Mouse (Mus musculus): ENCODE data around the gene Ldlrad1. TPM values are rescaled to one million over a fixed set of nuclear protein-coding genes. Genes with fewer than 3 reads are reported as not detected.

Gene Ldlrad1
- total RNA-seq, 2 experiments from 2014 or later, result not detected

DNA sequence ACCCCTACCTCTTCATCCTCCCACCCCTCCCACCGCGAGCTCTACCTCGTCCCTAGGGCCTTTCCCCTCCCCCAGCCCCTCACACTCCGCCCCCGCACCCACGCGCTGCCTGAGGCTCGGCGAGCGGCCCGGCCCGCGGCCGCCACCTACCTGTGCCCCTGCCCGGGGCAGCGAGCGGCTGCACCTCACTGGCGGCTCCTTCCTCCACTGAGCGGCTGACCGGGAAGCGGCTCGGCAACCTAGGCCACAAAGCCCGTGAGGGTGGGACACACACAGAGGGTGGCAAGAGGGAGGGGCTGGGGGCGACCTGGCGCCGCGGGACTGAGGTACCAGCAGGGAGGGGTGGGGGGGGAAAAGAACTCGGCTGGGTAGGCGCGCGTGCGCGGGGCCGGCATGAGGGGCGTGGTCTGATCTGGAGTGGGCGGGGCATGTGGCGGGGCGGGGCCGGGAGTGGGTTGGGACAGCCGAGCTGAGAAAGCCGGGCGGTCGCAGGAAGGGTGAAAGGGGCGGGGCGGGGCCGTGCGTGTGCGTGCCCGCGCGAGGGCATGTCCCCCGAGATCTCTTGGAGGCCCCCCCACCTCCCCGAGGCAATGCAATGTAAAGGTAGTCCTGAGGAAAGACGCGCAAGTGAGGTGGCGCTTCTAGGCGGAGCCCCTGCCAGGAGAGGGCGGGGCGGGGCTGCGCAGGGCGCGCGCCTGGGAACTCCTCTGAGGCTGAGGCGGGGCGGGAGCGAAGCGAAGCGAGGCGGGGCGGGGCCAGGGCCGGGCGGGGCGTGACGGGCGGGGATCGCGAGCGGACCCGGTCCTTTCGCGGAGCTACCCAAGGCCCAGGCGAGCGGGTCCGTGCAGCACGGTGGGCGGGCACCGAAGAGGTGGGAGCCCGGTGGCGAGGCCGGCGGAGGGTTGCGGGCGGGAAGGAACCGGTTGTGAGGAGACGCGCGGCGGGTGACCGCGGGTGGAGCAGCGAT is 44.4 kb downstream of the Ldlrad1 start, which contains the start of the genes Lrrc42 and Hspb11:
TSS of gene Lrrc42 (minus strand) at position 408 of the 967 bp plus-strand sequence.
TSS of gene Hspb11 (plus strand) at position 469 of the 967 bp plus-strand sequence.
- intact Hi-C loops (cut with DNase I), result loop anchor here (2.0 to 5.0 kb wide), 3 partner anchors 59 to 114 kb away; partner anchors contain the start of genes Ndc1, Tceanc2 and Tmem59
- peak; percentile 94 for DNase-seq

DNA sequence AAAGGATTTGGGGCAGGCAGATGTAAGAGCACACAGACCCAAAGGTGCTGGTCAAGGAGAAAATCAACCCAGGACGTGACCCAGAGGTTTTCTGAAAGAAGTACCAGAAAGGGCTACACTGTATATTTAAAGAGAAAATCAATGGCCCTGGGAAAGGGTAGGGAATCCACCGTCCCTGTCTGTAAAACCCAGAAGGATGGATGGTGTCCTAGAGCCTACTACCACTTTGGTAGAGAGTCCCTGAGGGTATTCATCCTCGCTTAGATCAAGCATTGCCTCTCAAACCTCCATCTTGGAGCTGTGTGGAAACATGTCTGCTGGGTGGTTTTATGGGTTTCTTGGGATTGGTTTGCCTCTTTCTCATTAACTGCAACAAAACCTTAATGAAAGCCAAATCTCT is 45.4 kb downstream of the Ldlrad1 start:
- no peak for DNase-seq
- intact Hi-C loops (cut with DNase I), result loop anchor here (5.0 kb wide), 2 partner anchors 77 to 113 kb away; partner anchors contain the start of genes Ndc1, Tceanc2 and Tmem59

DNA sequence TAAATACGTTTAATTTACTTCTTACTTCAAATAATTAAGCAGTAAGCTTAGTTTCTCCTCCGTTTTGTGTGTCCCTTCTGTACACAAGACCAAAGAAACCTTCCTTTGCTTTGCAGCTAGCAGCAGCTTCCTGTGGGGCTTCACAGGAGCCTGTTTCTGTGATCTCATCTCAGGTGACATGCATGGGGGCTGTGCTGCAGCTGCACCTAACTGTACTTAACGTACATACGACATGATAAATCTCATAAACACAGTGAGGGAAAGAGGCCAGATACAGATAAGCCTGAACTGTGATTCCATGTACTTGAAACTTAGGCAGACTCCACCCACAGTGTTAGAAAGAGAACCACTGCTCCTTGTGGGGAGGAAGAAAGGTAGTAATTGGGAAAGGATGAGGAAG is 51.0 kb downstream of the Ldlrad1 start:
- intact Hi-C loops (cut with DNase I), result no loop called here
- no peak for DNase-seq

Other genes starting within 250 kb of the Ldlrad1 start
- 10 to 100 TPM; 84.2 to 87.3 TPM for gene Mrpl37, start 142.3 kb upstream of the Ldlrad1 start, total RNA-seq (2021)
- 10 to 100 TPM; 11.4 to 12.0 TPM for gene Cyb5rl, start 142.2 kb upstream of the Ldlrad1 start, total RNA-seq (2021)
- gene Cdcp2, start 112.3 kb upstream of the Ldlrad1 start, total RNA-seq (2021), result not detected
- gene Tmem59, start 30.8 kb upstream of the Ldlrad1 start, total RNA-seq (2021), result 100 to 1,000 TPM; 170 TPM
- 10 to 100 TPM; 14.1 to 17.6 TPM for gene Tceanc2, start 30.1 kb upstream of the Ldlrad1 start, total RNA-seq (2021)
- 10 to 100 TPM; 16.4 to 21.6 TPM for gene Lrrc42, start 44.4 kb downstream of the Ldlrad1 start, total RNA-seq (2021)
- gene Hspb11, start 44.4 kb downstream of the Ldlrad1 start, total RNA-seq (2021), result 10 to 100 TPM; 16.3 to 16.8 TPM
- gene Dio1, start 98.0 kb downstream of the Ldlrad1 start, total RNA-seq (2021), result not detected
- 10 to 100 TPM; 26.1 to 28.5 TPM for gene Yipf1, start 105.2 kb downstream of the Ldlrad1 start, total RNA-seq (2021)
- gene Ndc1, start 158.6 kb downstream of the Ldlrad1 start, total RNA-seq (2021), result 10 to 100 TPM; 15.0 to 16.7 TPM
- under 1 TPM in 1 of 2 experiments, not detected in 1; 0.38 TPM for gene Glis1, start 225.4 kb downstream of the Ldlrad1 start, total RNA-seq (2021)